Mouse (Mus musculus): Measurements from ENCODE around the gene Krtap1-5. TPM values are rescaled to one million over a fixed set of nuclear protein-coding genes. Genes with fewer than 3 reads are reported as not detected.

Gene Krtap1-5
- polyA plus RNA-seq, 1 experiment from 2014 or later: not detected

- Histone ChIP-seq H3K9me3 (replicated peaks) (no peaks in the 10 kb centered on the region), H3K27me3 (ENCODE audit: low read depth, poor library complexity, severe bottlenecking) (no peaks in the 10 kb centered on the region), H3K4me3 (no peak overlapping the region), H3K36me3 (no peaks in the 10 kb centered on the region), H3K4me1 (no peaks in the 10 kb centered on the region), H3K27ac (no peak overlapping the region; the same call in 1 of the 2 replicates)
- peak; percentile 81 for DNase-seq (ENCODE audit: low spot score)
- 7% methylated on average over 7 of the region's 7 CpGs for WGBS
Observed at GRCm38 (mm10) chr11:99574106-99574505, 6.7 kb downstream of the Krtap1-5 start.

DNA sequence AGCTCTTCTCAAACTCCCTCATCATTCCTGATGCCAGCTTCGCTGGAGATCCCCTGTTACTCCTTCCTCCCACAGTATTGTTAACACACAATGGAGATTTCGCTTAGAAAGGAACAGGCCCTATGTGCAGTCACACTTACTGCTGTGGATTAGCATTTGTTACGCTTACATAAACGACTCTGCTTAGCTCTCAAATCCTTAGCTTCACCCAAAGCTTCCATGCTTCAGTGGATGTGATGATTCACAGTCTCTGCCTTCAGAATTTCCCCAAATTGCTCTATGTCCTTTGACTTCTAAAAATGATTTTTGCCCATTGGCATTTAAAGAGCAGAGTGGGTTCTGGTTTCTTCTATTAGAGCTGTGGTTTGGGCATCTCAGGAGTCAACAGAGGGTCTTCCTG, 7.7 kb downstream of the Krtap1-5 start:
- H3K9me3 ChIP-seq (replicated peaks): no peaks in the 10 kb centered on the region
- no peak for DNase-seq (ENCODE audit: low spot score)
- no peaks in the 10 kb centered on the region for H3K4me1 ChIP-seq
- H3K27ac ChIP-seq: no peak overlapping the region
- H3K4me3 ChIP-seq: no peak overlapping the region
- 77% methylated on average over 4 of the region's 4 CpGs for WGBS
- no peaks in the 10 kb centered on the region for H3K36me3 ChIP-seq
- H3K27me3 ChIP-seq (ENCODE audit: low read depth, poor library complexity, severe bottlenecking): no peaks in the 10 kb centered on the region

DNA sequence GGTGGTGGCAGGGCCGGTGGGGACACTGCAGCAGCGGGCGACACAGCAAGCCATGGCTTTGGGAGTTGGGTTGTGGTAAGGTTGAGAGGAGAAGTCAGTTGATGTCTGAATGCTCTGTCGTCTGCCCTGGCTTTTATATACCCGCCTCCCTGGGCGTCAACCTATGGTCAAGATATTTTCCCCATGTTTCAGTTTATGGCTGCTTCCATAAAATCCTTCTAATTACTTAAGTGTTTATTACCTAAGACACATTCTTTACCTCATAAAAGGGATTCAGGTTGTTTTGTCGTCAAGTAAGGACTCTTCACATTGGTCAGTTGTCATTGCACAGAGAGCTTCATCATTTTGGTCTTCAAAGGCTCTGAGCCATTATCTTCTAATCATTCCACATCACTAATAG, 14.3 kb downstream of the Krtap1-5 start, which contains the start of gene Krtap3-1:
Gene Krtap3-1 (minus strand): TSS at position 101 of the 400 bp plus-strand sequence.
- no peak within 1 kb of the TSS for H3K27ac ChIP-seq
- no peak for DNase-seq (ENCODE audit: low spot score)
- H3K4me3 ChIP-seq: no peak within 1 kb of the TSS
- no peaks in the 10 kb centered on the region for H3K9me3 ChIP-seq (replicated peaks)
- H3K27me3 ChIP-seq (ENCODE audit: low read depth, poor library complexity, severe bottlenecking): no peaks in the 10 kb centered on the region
- 85% methylated on average over 7 of the region's 7 CpGs for WGBS
- no peaks in the 10 kb centered on the region for H3K4me1 ChIP-seq
- no peaks in the 10 kb centered on the region for H3K36me3 ChIP-seq

GRCm38 (mm10) chr11:99562580-99562979, 18.2 kb downstream of the Krtap1-5 start:
- Histone ChIP-seq H3K36me3 (no peaks in the 10 kb centered on the region), H3K27me3 (ENCODE audit: low read depth, poor library complexity, severe bottlenecking) (no peaks in the 10 kb centered on the region), H3K4me1 (no peaks in the 10 kb centered on the region), H3K27ac (no peak overlapping the region), H3K9me3 (replicated peaks) (no peaks in the 10 kb centered on the region), H3K4me3 (no peak overlapping the region)
- no peak for DNase-seq (ENCODE audit: low spot score)
- WGBS: 85% methylated on average over 6 of the region's 6 CpGs

DNA sequence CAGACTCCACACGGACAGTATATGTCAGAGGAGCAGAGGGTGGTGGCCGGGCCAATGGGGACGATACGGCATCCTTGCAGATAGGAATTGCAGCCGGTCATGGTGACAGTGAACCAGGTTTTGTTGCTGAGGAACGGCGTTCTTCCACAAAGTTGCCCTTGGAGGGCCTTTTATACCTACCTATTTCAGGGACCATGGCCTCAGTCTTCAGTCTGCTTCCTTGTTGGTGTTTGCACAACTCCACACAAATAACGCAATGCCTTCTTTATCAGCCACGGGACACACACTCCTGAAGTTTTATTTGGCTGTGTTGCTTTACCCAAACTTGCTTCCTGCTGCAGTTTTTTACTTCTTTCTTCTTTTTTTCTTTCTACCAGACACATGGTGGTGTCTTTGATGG, 21.4 kb downstream of the Krtap1-5 start, which contains the start of gene Gm11939:
Gene Gm11939 (minus strand): TSS at position 101 of the 400 bp plus-strand sequence.
- H3K4me1 ChIP-seq: no peaks in the 10 kb centered on the region
- WGBS: 93% methylated on average over 9 of the region's 9 CpGs
- no peak within 1 kb of the TSS for H3K4me3 ChIP-seq

DNA sequence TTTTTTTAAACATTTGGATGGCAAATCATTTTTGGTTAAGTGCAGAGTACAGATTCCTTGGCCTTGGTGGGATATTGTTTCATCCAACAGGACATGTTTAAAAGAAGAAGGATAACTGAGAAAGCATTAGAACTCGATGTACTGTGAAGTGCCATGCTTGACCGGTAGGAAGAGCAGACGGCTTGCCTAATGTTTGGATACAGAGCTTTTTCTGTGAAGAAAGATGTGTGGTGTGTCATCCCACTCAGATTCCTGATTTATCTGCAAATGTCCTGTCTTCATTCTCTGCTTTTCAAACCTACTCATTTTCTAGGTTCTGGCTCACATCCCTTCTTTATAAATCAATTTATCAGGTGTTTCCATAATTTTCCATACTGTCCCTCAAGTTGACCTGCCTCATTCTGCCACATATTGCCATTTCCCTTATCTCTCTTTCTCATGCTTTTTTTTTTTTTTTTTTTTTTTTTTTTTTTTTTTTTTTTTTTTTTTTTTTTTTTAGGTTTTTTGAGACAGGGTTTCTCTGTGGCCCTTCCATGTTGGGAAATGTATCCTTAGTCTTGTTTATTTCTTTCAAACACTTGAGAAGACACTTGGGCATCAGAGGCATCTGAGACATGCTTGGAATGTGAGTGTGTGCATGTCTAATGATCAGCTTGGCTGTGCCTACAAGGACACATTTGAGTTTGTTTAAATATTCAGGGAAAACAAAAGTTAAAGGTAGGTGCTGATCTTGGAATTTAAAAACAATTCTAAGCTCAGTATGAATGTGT, 22.7 kb downstream of the Krtap1-5 start:
- H3K27me3 ChIP-seq (ENCODE audit: low read depth, poor library complexity, severe bottlenecking): no peaks in the 10 kb centered on the region
- H3K4me3 ChIP-seq: no peak overlapping the region
- WGBS: 88% methylated on average over 3 of the region's 3 CpGs
- no peak overlapping the region for H3K27ac ChIP-seq
- no peaks in the 10 kb centered on the region for H3K36me3 ChIP-seq
- no peaks in the 10 kb centered on the region for H3K4me1 ChIP-seq
- no peaks in the 10 kb centered on the region for H3K9me3 ChIP-seq (replicated peaks)
- no peak for DNase-seq (ENCODE audit: low spot score)

More for the DNA sequence above, 21.4 kb downstream of the Krtap1-5 start, which contains the start of gene Gm11939:
- Histone ChIP-seq H3K9me3 (replicated peaks) (no peaks in the 10 kb centered on the region), H3K36me3 (no peaks in the 10 kb centered on the region), H3K27ac (no peak within 1 kb of the TSS), H3K27me3 (ENCODE audit: low read depth, poor library complexity, severe bottlenecking) (no peaks in the 10 kb centered on the region)
- no peak for DNase-seq (ENCODE audit: low spot score)

GRCm38 (mm10) chr11:99556753-99557152, 24.1 kb downstream of the Krtap1-5 start, which contains the start of gene Krtap3-2:
Krtap3-2 (minus strand) TSS chr11:99556853.
- WGBS: 57% methylated on average over 2 of the region's 2 CpGs
- H3K36me3 ChIP-seq: no peaks in the 10 kb centered on the region
- no peaks in the 10 kb centered on the region for H3K9me3 ChIP-seq (replicated peaks)
- H3K4me3 ChIP-seq: no peak within 1 kb of the TSS
- no peak within 1 kb of the TSS for H3K27ac ChIP-seq
- DNase-seq (ENCODE audit: low spot score): no peak
- H3K27me3 ChIP-seq (ENCODE audit: low read depth, poor library complexity, severe bottlenecking): no peaks in the 10 kb centered on the region
- no peaks in the 10 kb centered on the region for H3K4me1 ChIP-seq

- DNase-seq (ENCODE audit: low spot score): no peak
- H3K36me3 ChIP-seq: no peaks in the 10 kb centered on the region
- H3K27ac ChIP-seq: no peak overlapping the region
- 85% methylated on average over 2 of the region's 2 CpGs for WGBS
- H3K27me3 ChIP-seq (ENCODE audit: low read depth, poor library complexity, severe bottlenecking): no peaks in the 10 kb centered on the region
- H3K9me3 ChIP-seq (replicated peaks): no peaks in the 10 kb centered on the region
- no peak overlapping the region for H3K4me3 ChIP-seq
- H3K4me1 ChIP-seq: no peaks in the 10 kb centered on the region
Observed at GRCm38 (mm10) chr11:99556195-99556594, 24.6 kb downstream of the Krtap1-5 start.

DNA sequence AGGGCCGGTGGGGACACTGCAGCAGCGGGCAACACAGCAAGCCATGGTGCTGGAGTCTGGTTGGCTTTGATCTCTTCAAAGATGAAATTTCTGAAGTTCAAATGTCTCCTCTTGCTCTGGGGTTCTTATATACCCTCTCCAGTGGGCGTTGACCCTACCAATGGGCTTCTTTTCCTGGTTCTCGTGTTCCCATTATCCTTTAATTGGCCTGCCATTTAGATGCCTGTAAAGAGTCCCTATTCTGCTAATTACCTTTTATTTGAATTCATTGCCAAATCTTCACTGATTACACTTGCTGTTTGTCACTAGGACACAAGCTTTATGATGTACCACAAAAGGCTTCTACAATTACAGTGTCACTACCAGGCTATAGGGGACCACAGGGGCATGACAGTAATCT, 30.1 kb downstream of the Krtap1-5 start, which contains the start of gene Krtap3-3:
Gene Krtap3-3 (minus strand): TSS at position 101 of the 400 bp plus-strand sequence.
- H3K4me3 ChIP-seq: no peak within 1 kb of the TSS
- no peaks in the 10 kb centered on the region for H3K27me3 ChIP-seq (ENCODE audit: low read depth, poor library complexity, severe bottlenecking)
- no peaks in the 10 kb centered on the region for H3K36me3 ChIP-seq
- H3K9me3 ChIP-seq (replicated peaks): no peaks in the 10 kb centered on the region
- H3K4me1 ChIP-seq: no peaks in the 10 kb centered on the region
- no peak for DNase-seq (ENCODE audit: low spot score)
- H3K27ac ChIP-seq: no peak within 1 kb of the TSS
- 60% methylated on average over 4 of the region's 4 CpGs for WGBS

DNA sequence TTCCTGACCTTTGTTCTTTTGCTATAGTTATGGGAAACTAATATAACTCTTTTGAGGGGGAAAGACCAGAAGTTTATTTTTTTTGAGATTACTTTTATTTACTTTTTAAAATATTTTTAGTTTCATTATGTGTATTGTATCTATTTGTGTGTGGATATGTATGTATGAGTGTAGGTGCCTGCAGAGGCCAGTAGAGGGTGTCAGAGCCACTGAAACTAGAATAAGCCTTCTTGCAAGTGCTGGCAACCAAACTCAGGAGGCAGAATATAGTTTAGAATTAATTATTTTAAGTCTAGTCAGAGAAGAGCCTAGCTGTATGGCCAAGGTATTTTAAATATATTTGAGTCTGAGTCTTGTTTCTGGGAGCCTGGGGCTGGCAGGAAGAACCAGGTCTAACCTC, 32.9 kb downstream of the Krtap1-5 start:
- no peak for DNase-seq (ENCODE audit: low spot score)
- Histone ChIP-seq H3K4me1 (no peaks in the 10 kb centered on the region), H3K9me3 (replicated peaks) (no peaks in the 10 kb centered on the region), H3K4me3 (no peak overlapping the region), H3K27me3 (ENCODE audit: low read depth, poor library complexity, severe bottlenecking) (no peaks in the 10 kb centered on the region), H3K27ac (no peak overlapping the region), H3K36me3 (no peaks in the 10 kb centered on the region)

- DNase-seq (ENCODE audit: low spot score): no peak
- no peaks in the 10 kb centered on the region for H3K9me3 ChIP-seq (replicated peaks)
- no peak overlapping the region for H3K4me3 ChIP-seq
- no peak overlapping the region for H3K27ac ChIP-seq
- no peaks in the 10 kb centered on the region for H3K27me3 ChIP-seq (ENCODE audit: low read depth, poor library complexity, severe bottlenecking)
- peaks cover 3% of the 10 kb centered on the region; the same call in 1 of the 2 replicates for H3K4me1 ChIP-seq
- 88% methylated on average over 9 of the region's 9 CpGs for WGBS
- no peaks in the 10 kb centered on the region for H3K36me3 ChIP-seq
Observed at GRCm38 (mm10) chr11:99539721-99540120, 41.1 kb downstream of the Krtap1-5 start.

All from limb, embryonic 10.5 days (tissue).